17 mouse cellular contexts compared by ENCODE assay signal in genomic region chr15:8324833-8325232, GRCm38 (mm10).
"Had no signal": no experiment of that assay in that cellular context is flagged by ENCODE, and none has a peak within 500 bp of the region (broad histone marks: within the 10 kb centered on the region; RNA-seq: fewer than 3 reads in every experiment).

No protein-coding gene starts in this region.

- H3K27me3 ChIP-seq: liver, embryonic 15.5 days; lung, embryonic 15.5 days; midbrain, embryonic 13.5 days; midbrain, embryonic 15.5 days; neural tube, embryonic 12.5 days; stomach, embryonic 15.5 days had no signal

- H3K4me3 ChIP-seq: liver, embryonic 15.5 days; lung, embryonic 15.5 days; midbrain, embryonic 13.5 days; midbrain, embryonic 15.5 days; neural tube, embryonic 12.5 days; stomach, embryonic 15.5 days had no signal

- ATAC-seq: lung, postnatal 0 days; midbrain, embryonic 13.5 days; midbrain, embryonic 15.5 days had no signal

- DNase-seq: lung, adult 2 months; lung, postnatal 14 days; lung, postnatal 36 days; right cerebral cortex, postnatal 14 days; thymus, adult 2 months; thymus, postnatal 25 days; thymus, postnatal 4 days had no signal

- H3K9ac ChIP-seq: liver, embryonic 15.5 days; lung, embryonic 15.5 days; midbrain, embryonic 13.5 days; midbrain, embryonic 15.5 days; neural tube, embryonic 12.5 days; stomach, embryonic 15.5 days had no signal

- H3K4me2 ChIP-seq: liver, embryonic 15.5 days; lung, embryonic 15.5 days; midbrain, embryonic 11.5 days; midbrain, embryonic 13.5 days; midbrain, embryonic 15.5 days; neural tube, embryonic 12.5 days; stomach, embryonic 15.5 days had no signal

- H3K27ac ChIP-seq: liver, embryonic 15.5 days; lung, embryonic 15.5 days; macrophage; midbrain, embryonic 13.5 days; midbrain, embryonic 15.5 days; neural tube, embryonic 12.5 days; stomach, embryonic 15.5 days; stomach, postnatal 0 days had no signal

- H3K4me1 ChIP-seq: liver, embryonic 15.5 days; lung, embryonic 15.5 days; midbrain, embryonic 13.5 days; midbrain, embryonic 15.5 days; neural tube, embryonic 12.5 days; stomach, embryonic 15.5 days had no signal

- H3K9me3 ChIP-seq: liver, embryonic 15.5 days; lung, embryonic 15.5 days; midbrain, embryonic 13.5 days; midbrain, embryonic 15.5 days; neural tube, embryonic 12.5 days; stomach, embryonic 15.5 days had no signal
